Mouse (Mus musculus) midbrain, embryonic 11.5 days (tissue): ENCODE measurements around the gene Pxk. TPM values are rescaled to one million over a fixed set of nuclear protein-coding genes. Genes with fewer than 3 reads are reported as not detected.
"Not testable (repeated sequence)": the region's sequence is repeated elsewhere in the genome, so short reads cannot be mapped to it uniquely, and the experiment has no call there.

Experiments
- ATAC-seq: fragments of 200-750 bp; cut with Nextera tagmentation; 2 replicates; pipeline ENCODE4 v1.8.0; 2017; ENCODE audit warnings: moderate TSS enrichment, moderate library complexity; ENCODE audit not compliant: low FRiP score
- DNase-seq: peaks from one replicate; pipeline ENCODE4 v3.0.0; 2015; ENCODE audit warnings: low spot score; ENCODE audit errors: missing footprints
- H3K27ac ChIP-seq: fragments of 300-500 bp; sonication (generic); 2 replicates; pipeline ENCODE4 v1.5.1; 2014; ENCODE audit warnings: low read depth, low read length
- H3K27me3 ChIP-seq: fragments of 300-500 bp; sonication (generic); 2 replicates; pipeline ENCODE4 v1.6.1; 2014; ENCODE audit warnings: mild to moderate bottlenecking, low read length, moderate library complexity, mixed read lengths; ENCODE audit not compliant: control insufficient read depth, insufficient read depth
- H3K36me3 ChIP-seq: fragments of 300-500 bp; sonication (generic); 2 replicates; pipeline ENCODE4 v1.6.1; 2014; ENCODE audit warnings: mild to moderate bottlenecking, low read length, moderate library complexity, mixed read lengths; ENCODE audit not compliant: control insufficient read depth, insufficient read depth
- H3K4me1 ChIP-seq: fragments of 300-500 bp; sonication (generic); 2 replicates; pipeline ENCODE4 v1.6.1; 2014; ENCODE audit warnings: low read length; ENCODE audit not compliant: control insufficient read depth, insufficient read depth
- H3K4me2 ChIP-seq: fragments of 300-500 bp; sonication (generic); 2 replicates; pipeline ENCODE4 v1.6.1; 2014; ENCODE audit warnings: mild to moderate bottlenecking, moderate library complexity
- H3K4me3 ChIP-seq: fragments of 300-500 bp; sonication (generic); 2 replicates; pipeline ENCODE4 v1.5.1; 2014; ENCODE audit warnings: low read depth, low read length
- H3K9ac ChIP-seq: fragments of 300-500 bp; sonication (generic); 2 replicates; pipeline ENCODE4 v1.6.1; 2014; ENCODE audit warnings: low read length
- H3K9me3 ChIP-seq: fragments of 300-500 bp; sonication (generic); 2 replicates; pipeline ENCODE4 v1.6.1; 2016; ENCODE audit warnings: low read length; ENCODE audit not compliant: control insufficient read depth
- WGBS: fragments of 180-500 bp; shearing (Covaris S2); extraction: QIAGEN DNeasy Blood & Tissue Kit; methylation state at CpG from one replicate; pipeline ENCODE4 v1.1.7; 2014; 5-methylcytosine and 5-hydroxymethylcytosine counted together
- polyA plus RNA-seq: library from polyadenylated mRNA; unstranded; fragments of >200 nt; fragmentation: Nextera tagmentation; extraction: Ambion mirVana; gene quantifications from 2 replicates; pipeline ENCODE4 v1.2.1, GENCODE M21; 2014

Pxk gene
- polyA plus RNA-seq, 1 experiment from 2014 or later: 23.2 TPM

DNA sequence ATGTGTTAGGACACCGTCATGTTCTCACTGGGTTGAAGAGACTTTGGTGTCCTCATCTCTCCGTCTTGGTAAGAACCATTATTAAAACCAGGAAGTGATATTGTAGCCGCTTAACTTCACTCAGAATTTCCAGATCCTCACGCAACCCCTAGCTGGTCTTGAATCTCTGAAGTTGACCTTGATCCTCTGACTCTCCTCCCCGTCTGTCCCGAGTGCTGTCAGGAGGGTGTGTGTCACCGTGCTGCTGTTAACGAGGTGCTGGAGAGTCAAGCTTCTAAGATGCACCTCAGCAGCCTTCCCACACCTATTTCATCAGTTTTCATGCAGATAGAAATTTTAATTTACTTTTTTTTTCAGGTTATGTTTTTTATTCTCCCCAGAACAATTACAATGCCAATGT, 14.0 kb downstream of the Pxk start:
- WGBS: 90% methylated on average over 8 of the region's 8 CpGs
- no peaks in the 10 kb centered on the region for H3K36me3 ChIP-seq
- H3K27ac ChIP-seq: no peak overlapping the region
- H3K4me2 ChIP-seq: no peak overlapping the region
- ATAC-seq: no peak
- no peaks in the 10 kb centered on the region for H3K27me3 ChIP-seq
- no peak overlapping the region for H3K9ac ChIP-seq
- H3K9me3 ChIP-seq: no peaks in the 10 kb centered on the region
- no peak for DNase-seq
- no peak overlapping the region for H3K4me3 ChIP-seq
- H3K4me1 ChIP-seq: no peaks in the 10 kb centered on the region

GRCm38 (mm10) chr14:8113616-8114015, 15.6 kb downstream of the Pxk start:
- Histone ChIP-seq H3K27ac (no peak overlapping the region), H3K4me1 (no peaks in the 10 kb centered on the region), H3K4me2 (no peak overlapping the region), H3K9me3 (no peaks in the 10 kb centered on the region), H3K36me3 (no peaks in the 10 kb centered on the region), H3K27me3 (no peaks in the 10 kb centered on the region), H3K9ac (no peak overlapping the region), H3K4me3 (no peak overlapping the region)
- ATAC-seq (no peak), DNase-seq (no peak)
- WGBS: 89% methylated on average over 2 of the region's 2 CpGs

- Histone ChIP-seq H3K4me3 (no peak overlapping the region), H3K36me3 (no peaks in the 10 kb centered on the region), H3K27ac (no peak overlapping the region), H3K9me3 (no peaks in the 10 kb centered on the region), H3K27me3 (no peaks in the 10 kb centered on the region), H3K4me1 (no peaks in the 10 kb centered on the region), H3K9ac (no peak overlapping the region), H3K4me2 (no peak overlapping the region)
- DNase-seq (no peak), ATAC-seq (no peak)
- 71% methylated on average over 3 of the region's 3 CpGs for WGBS
Measured at GRCm38 (mm10) chr14:8114306-8114705, 16.3 kb downstream of the Pxk start.

DNA sequence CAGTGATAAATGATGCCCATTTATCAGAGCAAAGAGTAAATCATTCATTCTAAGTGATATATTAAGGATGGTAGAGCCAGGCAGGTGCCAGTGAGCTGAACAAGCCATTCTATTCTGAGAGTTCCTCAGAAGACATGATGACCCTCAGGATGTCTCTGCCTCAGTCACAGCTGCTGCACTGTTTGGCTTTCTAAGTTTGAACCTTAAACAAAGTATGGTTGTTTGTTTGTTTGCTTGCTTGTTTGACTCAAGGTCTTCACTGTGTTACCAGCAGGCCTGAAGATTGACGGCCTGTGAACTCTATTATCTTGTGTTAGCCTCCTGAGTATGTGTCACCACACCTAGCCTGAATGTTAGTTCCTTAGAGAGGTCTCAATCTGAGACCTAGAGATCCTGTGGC, 16.7 kb downstream of the Pxk start:
- Histone ChIP-seq H3K4me3 (no peak overlapping the region), H3K4me1 (no peaks in the 10 kb centered on the region), H3K9ac (no peak overlapping the region), H3K27ac (no peak overlapping the region), H3K36me3 (no peaks in the 10 kb centered on the region), H3K9me3 (no peaks in the 10 kb centered on the region), H3K4me2 (no peak overlapping the region), H3K27me3 (no peaks in the 10 kb centered on the region)
- no peak for DNase-seq
- no peak for ATAC-seq
- WGBS: 88% methylated on average over 1 of the region's 1 CpGs

DNA sequence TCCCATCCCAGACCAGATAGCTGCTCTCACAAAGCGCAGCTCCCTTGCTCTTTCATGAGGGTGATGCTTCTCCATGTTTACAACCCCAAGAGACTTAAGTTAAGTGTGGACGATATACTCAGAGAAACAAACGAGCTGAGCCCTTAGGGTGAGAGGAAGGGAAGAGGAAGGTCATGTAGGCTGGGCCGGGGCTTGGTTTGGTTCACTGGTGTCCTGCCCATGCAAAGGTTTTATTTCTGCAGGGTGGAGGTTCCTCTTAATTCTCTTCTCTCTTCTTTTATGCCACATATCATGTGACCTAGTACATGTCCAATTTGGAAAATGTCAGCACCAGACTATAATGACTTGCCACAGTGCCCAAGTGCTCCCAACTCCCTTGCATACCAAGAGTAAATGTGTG, 17.8 kb downstream of the Pxk start:
- Histone ChIP-seq H3K9me3 (no peaks in the 10 kb centered on the region), H3K4me1 (no peaks in the 10 kb centered on the region), H3K27me3 (no peaks in the 10 kb centered on the region), H3K4me3 (no peak overlapping the region), H3K4me2 (no peak overlapping the region), H3K9ac (no peak overlapping the region), H3K27ac (no peak overlapping the region), H3K36me3 (no peaks in the 10 kb centered on the region)
- ATAC-seq (no peak), DNase-seq (no peak)
- WGBS: 86% methylated on average over 4 of the region's 4 CpGs

DNA sequence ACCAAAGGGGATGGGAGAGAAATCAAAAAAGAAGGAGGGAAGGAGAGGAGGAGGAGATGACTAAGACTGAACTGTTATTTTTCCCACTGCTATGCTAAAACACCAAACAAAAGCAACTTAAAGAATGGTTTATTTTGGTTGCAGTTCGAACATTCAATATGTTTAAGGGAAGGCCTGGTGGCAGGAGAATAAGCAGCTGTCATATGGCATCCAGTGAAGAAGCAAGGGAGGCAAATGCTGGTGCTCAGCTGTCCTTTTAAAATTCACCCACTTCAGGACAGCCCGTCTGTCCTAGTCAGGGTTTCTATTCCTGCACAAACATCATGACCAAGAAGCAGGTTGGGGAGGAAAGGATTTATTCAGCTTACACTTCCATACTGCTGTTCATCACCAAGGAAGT, 19.4 kb downstream of the Pxk start:
- Histone ChIP-seq H3K27me3 (no peaks in the 10 kb centered on the region), H3K9ac (no peak overlapping the region), H3K9me3 (no peaks in the 10 kb centered on the region), H3K4me3 (no peak overlapping the region), H3K36me3 (no peaks in the 10 kb centered on the region), H3K4me1 (no peaks in the 10 kb centered on the region), H3K27ac (no peak overlapping the region), H3K4me2 (no peak overlapping the region)
- ATAC-seq: no peak
- no peak for DNase-seq
- 80% methylated on average over 2 of the region's 2 CpGs for WGBS

GRCm38 (mm10) chr14:8119454-8119853, 21.4 kb downstream of the Pxk start:
- Histone ChIP-seq H3K27ac (no peak overlapping the region), H3K9me3 (no peaks in the 10 kb centered on the region), H3K36me3 (no peaks in the 10 kb centered on the region), H3K27me3 (no peaks in the 10 kb centered on the region), H3K4me1 (no peaks in the 10 kb centered on the region), H3K4me3 (no peak overlapping the region), H3K9ac (no peak overlapping the region), H3K4me2 (no peak overlapping the region)
- WGBS: 86% methylated on average over 5 of the region's 5 CpGs
- ATAC-seq (no peak), DNase-seq (no peak)

DNA sequence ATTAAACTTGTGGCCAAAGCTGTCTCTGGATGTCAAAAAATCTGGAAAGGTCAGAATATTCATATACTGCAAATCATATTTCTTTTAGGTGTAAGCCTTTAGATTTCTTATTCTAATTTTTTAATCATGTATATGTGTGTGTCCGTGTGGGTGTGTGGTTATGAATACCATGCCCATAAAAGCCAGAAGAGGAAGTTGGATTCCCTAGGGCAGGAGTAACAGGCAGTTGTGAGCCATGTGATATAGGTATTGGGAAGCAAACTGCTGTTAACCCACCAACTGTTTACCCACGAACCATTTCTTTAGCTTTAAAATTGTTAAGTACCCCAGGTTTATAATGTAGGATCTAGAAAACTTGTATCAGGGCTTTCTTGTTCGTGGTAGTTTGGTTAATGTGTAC, 21.9 kb downstream of the Pxk start:
- no peak overlapping the region for H3K4me2 ChIP-seq
- H3K27ac ChIP-seq: no peak overlapping the region
- no peak overlapping the region for H3K4me3 ChIP-seq
- H3K9ac ChIP-seq: no peak overlapping the region
- no peak for DNase-seq
- no peaks in the 10 kb centered on the region for H3K36me3 ChIP-seq
- H3K27me3 ChIP-seq: no peaks in the 10 kb centered on the region
- no peaks in the 10 kb centered on the region for H3K9me3 ChIP-seq
- 87% methylated on average over 3 of the region's 3 CpGs for WGBS
- ATAC-seq: no peak
- no peaks in the 10 kb centered on the region for H3K4me1 ChIP-seq

- H3K4me3 ChIP-seq: no peak overlapping the region
- H3K9me3 ChIP-seq: no peaks in the 10 kb centered on the region
- H3K27me3 ChIP-seq: no peaks in the 10 kb centered on the region
- ATAC-seq: no peak
- H3K36me3 ChIP-seq: no peaks in the 10 kb centered on the region
- no peaks in the 10 kb centered on the region for H3K4me1 ChIP-seq
- WGBS: 93% methylated on average over 7 of the region's 7 CpGs
- no peak overlapping the region for H3K27ac ChIP-seq
- DNase-seq: no peak
- no peak overlapping the region for H3K4me2 ChIP-seq
- no peak overlapping the region for H3K9ac ChIP-seq
Measured at GRCm38 (mm10) chr14:8123141-8123540, 25.1 kb downstream of the Pxk start.

GRCm38 (mm10) chr14:8123611-8124010, 25.6 kb downstream of the Pxk start:
- not testable (repeated sequence) for DNase-seq, H3K27me3 ChIP-seq, H3K9ac ChIP-seq, H3K27ac ChIP-seq, H3K4me1 ChIP-seq, H3K4me3 ChIP-seq, ATAC-seq, H3K4me2 ChIP-seq, H3K36me3 ChIP-seq, H3K9me3 ChIP-seq
- 91% methylated on average over 10 of the region's 10 CpGs for WGBS
